Mouse (Mus musculus) brain, embryonic 18.5 days (tissue): Measurements from ENCODE around the gene Gm20937.
"Not testable (repeated sequence)": the region's sequence is repeated elsewhere in the genome, so short reads cannot be mapped to it uniquely, and the experiment has no call there.

Experiments
- DNase-seq: peaks from one replicate; pipeline ENCODE4 v3.0.0-alpha.2; 2012; ENCODE audit warnings: low read depth, low spot score

The Gm20937 gene

DNA sequence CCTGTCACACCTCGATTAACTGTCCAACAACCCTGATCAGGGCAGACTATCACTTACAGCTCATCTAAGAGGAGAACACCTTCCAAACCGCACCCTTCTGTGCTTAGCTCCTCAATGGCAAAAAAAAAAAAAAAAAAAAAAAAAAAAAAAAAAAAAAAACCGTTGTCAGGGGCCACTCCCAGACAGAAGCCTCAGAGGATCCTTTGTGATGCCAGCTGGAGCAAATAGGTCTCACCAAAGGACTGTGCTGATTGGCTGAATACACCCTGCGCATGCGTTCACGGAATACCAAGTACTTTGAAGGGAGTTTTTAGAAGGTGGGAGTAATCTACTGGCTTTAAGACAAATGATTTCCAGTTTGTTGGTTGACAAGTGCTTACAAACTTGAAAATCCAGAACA, at the start of gene Gm20937:
Gene Gm20937, minus strand, starts transcription at position 101 of the 400 bp plus-strand sequence.
- DNase-seq: not testable (repeated sequence)
